Mouse (Mus musculus) Patski (cell line): Measurements from ENCODE around the gene Xylt1. TPM values are rescaled to one million over a fixed set of nuclear protein-coding genes. Genes with fewer than 3 reads are reported as not detected.

ENCODE experiments used
- ATAC-seq: fragments of 100-300 bp; one replicate; pipeline ENCODE4 v1.8.0; 2021
- CTCF ChIA-PET: fragments of 350-600 bp; sonication (Branson Sonifier 250); formaldehyde crosslinking; loops from one replicate; lab custom pipeline; 2022; ENCODE audit warnings: inconsistent platforms; lab: Charles Lee
- POLR2A ChIA-PET: fragments of 350-600 bp; sonication (Branson Sonifier 250); formaldehyde crosslinking; loops from one replicate; lab custom pipeline; 2022; ENCODE audit warnings: antibody characterized with exemption, inconsistent platforms; lab: Charles Lee
- DNase-seq: peaks from one replicate; pipeline ENCODE4 v3.0.0-alpha.2; 2011; ENCODE audit warnings: low read depth, low spot score
- H3K27me3 ChIP-seq: fragments of 371-371 bp; one replicate; pipeline ENCODE4 v1.5.1; 2021
- CTCF ChIP-seq: fragments of 100-300 bp; IDR thresholded peaks from one replicate; pipeline ENCODE4 v1.5.1; 2021
- in situ Hi-C: fragments of 300-500 bp; cut with MboI; formaldehyde crosslinking; loops from 3 replicates; pipeline ENCODE4 v1.11.1; 2018; ENCODE audit warnings: low pct_unique_long_range_greater_than_20kb, mixed read lengths
- polyA plus RNA-seq: library from polyadenylated mRNA; unstranded; gene quantifications from one replicate; pipeline ENCODE4 v1.2.3, GENCODE M21; 2021

Xylt1 gene
- polyA plus RNA-seq, 1 experiment from 2014 or later = 20.1 TPM

GRCm38 (mm10) chr7:117695612-117696011 lies 314.8 kb downstream of the Xylt1 start:
- ATAC-seq (no peak), DNase-seq (no peak)
- POLR2A ChIA-PET = no interaction called here
- CTCF ChIA-PET = no interaction called here
- in situ Hi-C loops = no loop called here
- TF ChIP-seq CTCF = no peak
- no peaks in the 10 kb centered on the region for H3K27me3 ChIP-seq

GRCm38 (mm10) chr7:117697681-117698080 lies 316.9 kb downstream of the Xylt1 start:
- no peak for ATAC-seq
- ChIA-PET CTCF (no interaction called here), POLR2A (no interaction called here)
- no peaks in the 10 kb centered on the region for H3K27me3 ChIP-seq
- no peak for TF ChIP-seq CTCF
- no peak for DNase-seq
- in situ Hi-C loops = no loop called here

- no peak for TF ChIP-seq CTCF
- in situ Hi-C loops = no loop called here
- no peaks in the 10 kb centered on the region for H3K27me3 ChIP-seq
- CTCF ChIA-PET = interaction anchor here (1.2 kb wide), 1 partner anchor 13 kb away, joined by 3 read pairs; no protein-coding TSS in a partner anchor
- DNase-seq (no peak), ATAC-seq (no peak)
- POLR2A ChIA-PET = no interaction called here
Measured at GRCm38 (mm10) chr7:117698551-117699114, 317.9 kb downstream of the Xylt1 start.

GRCm38 (mm10) chr7:117699343-117699985 lies 318.7 kb downstream of the Xylt1 start:
- in situ Hi-C loops = no loop called here
- TF ChIP-seq CTCF = no peak
- ATAC-seq (no peak), DNase-seq (no peak)
- CTCF ChIA-PET = interaction anchor here (1.2 to 1.4 kb wide), 2 partner anchors 9 to 14 kb away, joined by 3 read pairs; no protein-coding TSS in a partner anchor
- POLR2A ChIA-PET = no interaction called here
- no peaks in the 10 kb centered on the region for H3K27me3 ChIP-seq

- TF ChIP-seq CTCF = no peak
- DNase-seq (no peak), ATAC-seq (peak; percentile 65)
- POLR2A ChIA-PET = interaction anchor here (0.8 kb wide), 1 partner anchor 81 kb away, joined by 3 read pairs; no protein-coding TSS in a partner anchor
- no peaks in the 10 kb centered on the region for H3K27me3 ChIP-seq
- CTCF ChIA-PET = interaction anchor here (1.4 kb wide), 1 partner anchor 8 kb away, joined by 3 read pairs; no protein-coding TSS in a partner anchor
- in situ Hi-C loops = no loop called here
Measured at GRCm38 (mm10) chr7:117700066-117700465, 319.3 kb downstream of the Xylt1 start.

- no peak for TF ChIP-seq CTCF
- no peaks in the 10 kb centered on the region for H3K27me3 ChIP-seq
- POLR2A ChIA-PET = no interaction called here
- DNase-seq (no peak), ATAC-seq (no peak)
- CTCF ChIA-PET = interaction anchor here (1.1 kb wide), 1 partner anchor 10 kb away, joined by 3 read pairs; no protein-coding TSS in a partner anchor
- in situ Hi-C loops = no loop called here
Measured at GRCm38 (mm10) chr7:117709901-117710607, 329.3 kb downstream of the Xylt1 start.

- POLR2A ChIA-PET = no interaction called here
- H3K27me3 ChIP-seq = no peaks in the 10 kb centered on the region
- TF ChIP-seq CTCF = no peak
- in situ Hi-C loops = no loop called here
- DNase-seq = no peak
- CTCF ChIA-PET = no interaction called here
- no peak for ATAC-seq
Measured at GRCm38 (mm10) chr7:117716876-117717408, 336.2 kb downstream of the Xylt1 start.

- in situ Hi-C loops = no loop called here
- ChIA-PET CTCF (interaction anchor here (0.8 kb wide), 1 partner anchor 11 kb away, joined by 3 read pairs; no protein-coding TSS in a partner anchor), POLR2A (no interaction called here)
- no peak for DNase-seq
- H3K27me3 ChIP-seq = no peaks in the 10 kb centered on the region
- no peak for ATAC-seq
- no peak for TF ChIP-seq CTCF
Measured at GRCm38 (mm10) chr7:117720426-117720825, 339.6 kb downstream of the Xylt1 start.
